Mouse (Mus musculus) kidney, adult 9 months (tissue): Measurements from ENCODE around the gene Rorc.

ENCODE experiments used
- DNase-seq: peaks from one replicate; pipeline ENCODE4 v3.0.0; 2022

Gene Rorc

GRCm38 (mm10) chr3:94377028-94377923 lies 4.7 kb downstream of the Rorc start:
- no peak for DNase-seq

GRCm38 (mm10) chr3:94379831-94380510 lies 7.4 kb downstream of the Rorc start:
- no peak for DNase-seq

GRCm38 (mm10) chr3:94382308-94382707 lies 9.7 kb downstream of the Rorc start:
- no peak for DNase-seq

GRCm38 (mm10) chr3:94383476-94383875 lies 10.9 kb downstream of the Rorc start:
- DNase-seq: no peak

- no peak for DNase-seq
Observed at GRCm38 (mm10) chr3:94386671-94387070, 14.1 kb downstream of the Rorc start.

GRCm38 (mm10) chr3:94387391-94387790 lies 14.8 kb downstream of the Rorc start:
- no peak for DNase-seq

- no peak for DNase-seq
Observed at GRCm38 (mm10) chr3:94388047-94388446, 15.5 kb downstream of the Rorc start.

- DNase-seq: no peak
Observed at GRCm38 (mm10) chr3:94389420-94389819, 16.8 kb downstream of the Rorc start.

- DNase-seq: no peak
Observed at GRCm38 (mm10) chr3:94391001-94391400, 18.4 kb downstream of the Rorc start.

GRCm38 (mm10) chr3:94392128-94392527 lies 19.5 kb downstream of the Rorc start:
- DNase-seq: no peak

GRCm38 (mm10) chr3:94393049-94393448 lies 20.5 kb downstream of the Rorc start:
- no peak for DNase-seq

- DNase-seq: no peak
Observed at GRCm38 (mm10) chr3:94396336-94396735, 23.7 kb downstream of the Rorc start.

GRCm38 (mm10) chr3:94396851-94397250 lies 24.3 kb downstream of the Rorc start:
- DNase-seq: no peak

- no peak for DNase-seq
Observed at GRCm38 (mm10) chr3:94398217-94398616, 25.6 kb downstream of the Rorc start, which contains the start of gene Lingo4. Gene Lingo4, plus strand, starts transcription at chr3:94398517.

GRCm38 (mm10) chr3:94398943-94399481 lies 26.4 kb downstream of the Rorc start:
- no peak for DNase-seq

- no peak for DNase-seq
Observed at GRCm38 (mm10) chr3:94399663-94400310, 27.2 kb downstream of the Rorc start.

- no peak for DNase-seq
Observed at GRCm38 (mm10) chr3:94402451-94402850, 29.9 kb downstream of the Rorc start.

- DNase-seq: no peak
Observed at GRCm38 (mm10) chr3:94404366-94405054, 31.9 kb downstream of the Rorc start.

GRCm38 (mm10) chr3:94405561-94405960 lies 33.0 kb downstream of the Rorc start:
- DNase-seq: peak; percentile 31

- no peak for DNase-seq
Observed at GRCm38 (mm10) chr3:94412530-94412929, 39.9 kb downstream of the Rorc start.

- peak; percentile 96 for DNase-seq
Observed at GRCm38 (mm10) chr3:94413031-94413679, 40.6 kb downstream of the Rorc start, which contains the start of gene Tdrkh. Gene Tdrkh, plus strand, starts transcription at chr3:94413273.

- DNase-seq: no peak
Observed at GRCm38 (mm10) chr3:94430980-94431379, 58.4 kb downstream of the Rorc start.
